Mouse (Mus musculus): ENCODE results near the gene Olfr1297. TPM values are rescaled to one million over a fixed set of nuclear protein-coding genes. Genes with fewer than 3 reads are reported as not detected.

Olfr1297 gene
- polyA plus RNA-seq (2016; fragmentation: Nextera tagmentation; extraction: Ambion mirVana) = not detected in 2 replicates

DNA sequence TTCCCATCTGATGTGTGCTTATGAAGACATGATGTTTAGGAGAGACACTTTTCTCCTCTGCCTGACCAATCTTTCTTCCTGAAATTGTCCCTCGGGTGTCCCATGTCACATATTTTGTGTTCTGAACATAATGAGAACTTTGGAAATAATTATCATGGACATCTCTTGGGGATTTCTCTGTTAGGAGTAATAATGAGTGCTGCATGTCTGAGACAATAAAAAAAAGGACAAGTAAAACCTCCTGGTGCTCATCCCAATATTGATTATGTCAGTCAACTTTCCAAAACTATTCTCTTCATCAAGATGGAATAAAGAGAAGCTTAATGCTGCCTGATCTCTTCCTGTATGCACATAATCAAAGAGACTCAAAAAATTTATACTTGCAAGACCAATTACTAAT is at the start of gene Olfr1297:
Gene Olfr1297, minus strand, starts transcription at position 101 of the 400 bp plus-strand sequence.
- Histone ChIP-seq H3K27me3 (ENCODE audit: insufficient read depth, poor library complexity, severe bottlenecking) (no peaks in the 10 kb centered on the region), H3K27ac (no peak within 1 kb of the TSS), H3K36me3 (no peaks in the 10 kb centered on the region), H3K9me3 (no peaks in the 10 kb centered on the region), H3K4me1 (replicated peaks) (no peaks in the 10 kb centered on the region), H3K4me3 (no peak within 1 kb of the TSS)
- 81% methylated on average over 1 of the region's 1 CpGs for WGBS
- DNase-seq (ENCODE audit: low spot score) = no peak

DNA sequence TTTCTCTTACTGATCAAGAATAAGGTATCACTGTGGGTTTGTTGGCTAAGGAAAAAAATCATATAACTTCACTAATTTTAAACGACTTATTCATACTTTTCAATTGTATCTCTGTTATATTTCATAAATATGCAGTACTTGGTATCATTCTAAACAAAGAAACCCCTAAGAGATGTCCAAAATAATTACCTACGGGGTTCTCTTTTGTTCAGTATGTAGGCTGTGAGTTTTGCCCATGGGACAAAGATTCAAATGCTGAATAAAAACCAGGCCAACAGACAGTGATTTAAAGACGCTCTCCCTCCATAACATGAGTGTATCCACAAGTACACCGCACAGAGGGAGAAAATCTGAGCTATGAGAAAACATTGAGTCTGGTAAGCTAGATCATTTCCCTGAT is 34.8 kb upstream of the Olfr1297 start, which contains the start of gene Olfr1299:
Gene Olfr1299, plus strand, starts transcription at position 301 of the 400 bp plus-strand sequence.
- Histone ChIP-seq H3K27ac (no peak within 1 kb of the TSS), H3K4me1 (replicated peaks) (no peaks in the 10 kb centered on the region), H3K27me3 (ENCODE audit: insufficient read depth, poor library complexity, severe bottlenecking) (no peaks in the 10 kb centered on the region), H3K36me3 (no peaks in the 10 kb centered on the region), H3K9me3 (no peaks in the 10 kb centered on the region), H3K4me3 (no peak within 1 kb of the TSS)
- 81% methylated on average over 4 of the region's 4 CpGs for WGBS
- no peak for DNase-seq (ENCODE audit: low spot score)

DNA sequence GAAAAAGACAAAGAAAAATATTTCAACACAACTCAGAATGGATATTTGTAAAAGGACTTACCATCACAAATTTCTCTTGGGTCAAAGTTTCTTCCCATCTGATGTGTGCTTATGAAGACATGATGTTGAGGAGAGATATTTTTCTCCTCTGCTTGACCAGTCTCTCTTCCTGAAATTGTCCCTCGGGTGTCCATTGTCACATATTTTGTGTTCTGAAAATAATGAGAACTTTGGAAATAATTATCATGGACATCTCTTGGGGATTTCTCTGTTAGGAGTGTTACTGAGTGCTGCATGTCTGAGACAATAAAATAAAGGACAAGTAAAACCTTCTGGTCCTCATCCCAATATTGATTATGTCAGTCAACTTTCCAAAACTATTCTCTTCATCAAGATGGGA is 22.8 kb upstream of the Olfr1297 start, which contains the start of gene Olfr1298:
Gene Olfr1298, minus strand, starts transcription at position 101 of the 400 bp plus-strand sequence.
- WGBS = 90% methylated on average over 1 of the region's 1 CpGs
- H3K36me3 ChIP-seq = no peaks in the 10 kb centered on the region
- no peaks in the 10 kb centered on the region for H3K9me3 ChIP-seq
- H3K27ac ChIP-seq = no peak within 1 kb of the TSS
- H3K4me3 ChIP-seq = no peak within 1 kb of the TSS
- no peak for DNase-seq (ENCODE audit: low spot score)
- no peaks in the 10 kb centered on the region for H3K4me1 ChIP-seq (replicated peaks)
- no peaks in the 10 kb centered on the region for H3K27me3 ChIP-seq (ENCODE audit: insufficient read depth, poor library complexity, severe bottlenecking)

DNA sequence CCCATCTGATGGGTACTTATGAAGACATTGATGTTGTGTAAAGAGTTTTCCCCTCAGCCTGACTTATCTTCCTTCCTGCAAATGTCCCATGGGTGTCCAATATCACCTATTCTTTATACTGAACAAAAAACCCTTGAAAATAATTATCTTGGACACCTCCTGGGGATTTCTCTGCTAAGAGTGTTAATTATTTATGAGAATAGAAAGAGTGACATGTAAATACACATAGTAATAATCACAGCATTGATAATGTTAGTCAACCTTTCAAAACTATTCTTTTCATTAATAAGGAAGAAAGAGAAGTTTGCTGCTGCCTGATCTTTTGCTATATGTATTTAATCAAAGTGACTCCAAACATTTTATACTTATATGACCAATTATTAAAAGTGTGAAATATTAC is 56.7 kb downstream of the Olfr1297 start, which contains the start of gene Olfr1295:
Gene Olfr1295, minus strand, starts transcription at position 101 of the 400 bp plus-strand sequence.
- no peaks in the 10 kb centered on the region for H3K27me3 ChIP-seq (ENCODE audit: insufficient read depth, poor library complexity, severe bottlenecking)
- H3K36me3 ChIP-seq = no peaks in the 10 kb centered on the region
- H3K27ac ChIP-seq = no peak within 1 kb of the TSS
- no peaks in the 10 kb centered on the region for H3K4me1 ChIP-seq (replicated peaks)
- no peak within 1 kb of the TSS for H3K4me3 ChIP-seq
- DNase-seq (ENCODE audit: low spot score) = no peak
- H3K9me3 ChIP-seq = no peaks in the 10 kb centered on the region

Other genes starting within 250 kb of the Olfr1297 start
- gene Olfr1286, start 203.4 kb downstream of the Olfr1297 start, polyA plus RNA-seq (2016; fragmentation: Nextera tagmentation; extraction: Ambion mirVana) = not detected in 2 replicates
- gene Olfr1287, start 177.4 kb downstream of the Olfr1297 start, polyA plus RNA-seq (2016; fragmentation: Nextera tagmentation; extraction: Ambion mirVana) = not detected in 2 replicates
- not detected in 2 replicates for gene Olfr1288, start 152.4 kb downstream of the Olfr1297 start, polyA plus RNA-seq (2016; fragmentation: Nextera tagmentation; extraction: Ambion mirVana)
- gene Olfr1289, start 145.7 kb downstream of the Olfr1297 start, polyA plus RNA-seq (2016; fragmentation: Nextera tagmentation; extraction: Ambion mirVana) = not detected in 2 replicates
- gene Olfr1290, start 132.7 kb downstream of the Olfr1297 start, polyA plus RNA-seq (2016; fragmentation: Nextera tagmentation; extraction: Ambion mirVana) = not detected in 2 replicates
- gene Olfr1291-ps1, start 129.3 kb downstream of the Olfr1297 start, polyA plus RNA-seq (2016; fragmentation: Nextera tagmentation; extraction: Ambion mirVana) = not detected in 2 replicates
- gene Olfr1293-ps, start 101.3 kb downstream of the Olfr1297 start, polyA plus RNA-seq (2016; fragmentation: Nextera tagmentation; extraction: Ambion mirVana) = not detected in 2 replicates
- gene Olfr1294, start 86.2 kb downstream of the Olfr1297 start, polyA plus RNA-seq (2016; fragmentation: Nextera tagmentation; extraction: Ambion mirVana) = not detected in 2 replicates
- gene Olfr1295, start 56.8 kb downstream of the Olfr1297 start, polyA plus RNA-seq (2016; fragmentation: Nextera tagmentation; extraction: Ambion mirVana) = not detected in 2 replicates
- not detected in 2 replicates for gene Olfr1298, start 22.7 kb upstream of the Olfr1297 start, polyA plus RNA-seq (2016; fragmentation: Nextera tagmentation; extraction: Ambion mirVana)
- gene Olfr1299, start 34.9 kb upstream of the Olfr1297 start, polyA plus RNA-seq (2016; fragmentation: Nextera tagmentation; extraction: Ambion mirVana) = not detected in 2 replicates
- gene Olfr1301, start 124.5 kb upstream of the Olfr1297 start, polyA plus RNA-seq (2016; fragmentation: Nextera tagmentation; extraction: Ambion mirVana) = not detected in 2 replicates
- not detected in 2 replicates for gene Olfr1302, start 150.9 kb upstream of the Olfr1297 start, polyA plus RNA-seq (2016; fragmentation: Nextera tagmentation; extraction: Ambion mirVana)
- not detected in 2 replicates for gene Olfr1303, start 193.8 kb upstream of the Olfr1297 start, polyA plus RNA-seq (2016; fragmentation: Nextera tagmentation; extraction: Ambion mirVana)